Mouse (Mus musculus) heart, postnatal 0 days (tissue): Measurements from ENCODE around the gene Shisa9.

Source experiments
- CTCF ChIP-seq: IDR thresholded peaks from 2 replicates; pipeline ENCODE4 v1.5.1; 2016; ENCODE audit warnings: antibody characterized with exemption, control low read depth, low read depth
- EP300 ChIP-seq: IDR thresholded peaks from 2 replicates; pipeline ENCODE4 v1.6.1; 2016; ENCODE audit warnings: antibody characterized with exemption, low read depth

- TF ChIP-seq CTCF (no peak), EP300 (no peak)
These were observed 239.6 kb downstream of the Shisa9 start for GRCm38 (mm10) chr16:12223537-12223936.
